In genomic region chr11:119542886-119543285, GRCm38 (mm10) we compare ENCODE assay signal across 25 mouse cellular contexts. TPM values are rescaled to one million over a fixed set of nuclear protein-coding genes. Genes with fewer than 3 reads are reported as not detected.
DNase-seq lines count a peak whose midpoint lies in the region; ATAC-seq and TF ChIP-seq lines count a peak whose summit lies in the region.
"Had no signal": no experiment of that assay in that cellular context is flagged by ENCODE, and none has a peak within 500 bp of the region (broad histone marks: within the 10 kb centered on the region; RNA-seq: fewer than 3 reads in every experiment).

No protein-coding gene starts in this region.

- TF ChIP-seq CTCF in layer of hippocampus, adult 2 months (conservative IDR thresholded peaks at IDR 0.05): no peak
- TF ChIP-seq CTCF in cerebellum, adult 2 months (IDR thresholded peaks at IDR 0.05; ENCODE audit: borderline replicate concordance, insufficient read depth, low read depth, low read length): no peak
- no peak for TF ChIP-seq CTCF in intestine, postnatal 0 days (IDR thresholded peaks at IDR 0.05; ENCODE audit: low read depth)

- H3K9ac ChIP-seq in intestine, postnatal 0 days (ENCODE audit: low read depth, low read length): no peak overlapping the region
- H3K9ac ChIP-seq: embryonic facial prominence, embryonic 15.5 days; forebrain, embryonic 15.5 days; heart, embryonic 12.5 days; hindbrain, embryonic 12.5 days; liver, postnatal 0 days had no signal

- H3K4me3 ChIP-seq in layer of hippocampus, adult 2 months: peak overlapping the region; percentile 93
- peak overlapping the region; percentile 98 for H3K4me3 ChIP-seq in cerebellum, adult 2 months (replicated peaks; ENCODE audit: insufficient read depth, low read depth, low read length)
- H3K4me3 ChIP-seq in intestine, postnatal 0 days (ENCODE audit: low read depth, low read length): no peak overlapping the region
- H3K4me3 ChIP-seq: embryonic facial prominence, embryonic 15.5 days; forebrain, embryonic 15.5 days; heart, embryonic 12.5 days; hindbrain, embryonic 12.5 days had no signal

- H3K27ac ChIP-seq in layer of hippocampus, adult 2 months: peak overlapping the region; percentile 92
- H3K27ac ChIP-seq in cerebellum, adult 2 months (ENCODE audit: insufficient read depth, low read length): peak overlapping the region; percentile 68
- H3K27ac ChIP-seq in intestine, postnatal 0 days (ENCODE audit: low read depth, low read length): no peak overlapping the region
- H3K27ac ChIP-seq: embryonic facial prominence, embryonic 15.5 days; forebrain, embryonic 15.5 days; hindbrain, embryonic 12.5 days; macrophage had no signal

- no peaks in the 10 kb centered on the region for H3K36me3 ChIP-seq in intestine, postnatal 0 days (ENCODE audit: control insufficient read depth, insufficient read depth)
- H3K36me3 ChIP-seq: embryonic facial prominence, embryonic 15.5 days; forebrain, embryonic 15.5 days; heart, embryonic 12.5 days; hindbrain, embryonic 12.5 days had no signal

- WGBS in cerebellum, adult 2 months: 4% methylated on average over 5 of the region's 5 CpGs
- 77% methylated on average over 5 of the region's 5 CpGs for WGBS in intestine, postnatal 0 days

- ATAC-seq in intestine, postnatal 0 days: no peak
- ATAC-seq: activated CD4-positive, CD25-positive, alpha-beta regulatory T cell, adult 4 months; forebrain, embryonic 15.5 days; inflammation-experienced regulatory T-cells, adult 6 months; liver, postnatal 0 days; lung, postnatal 0 days had no signal

- peak in 1 of 2 experiments; percentile 18 for DNase-seq in layer of hippocampus, adult 2 months (ENCODE audit: low spot score in 2 of 2)
- no peak for DNase-seq in layer of hippocampus, postnatal 14 days (ENCODE audit: low spot score in 2 of 2)
- peak; percentile 75 for DNase-seq in brain, adult 2 months (ENCODE audit: low read depth, low spot score)
- DNase-seq in cerebellum, adult 2 months: peak; percentile 81 to 88
- peak; percentile 83 to 84 for DNase-seq in cerebellum, postnatal 25 days
- DNase-seq in kidney, adult 18-20 months: no peak
- DNase-seq in kidney, postnatal 4 days: no peak
- DNase-seq: gastrocnemius, postnatal 10 days; heart, postnatal 10 days; kidney, adult 9 months; kidney, postnatal 25 days; liver, postnatal 0 days; right cerebral cortex, postnatal 4 days; thymus, postnatal 14 days had no signal

- H3K4me1 ChIP-seq in cerebellum, adult 2 months (ENCODE audit: control insufficient read depth, insufficient read depth, low read length): peaks cover 46% of the 10 kb centered on the region
- H3K4me1 ChIP-seq in intestine, postnatal 0 days (replicated peaks; ENCODE audit: control insufficient read depth, insufficient read depth, low read length): peaks cover 7% of the 10 kb centered on the region; the same call in 1 of the 2 replicates

- TF ChIP-seq POLR2A in cerebellum, adult 2 months (IDR thresholded peaks at IDR 0.05; ENCODE audit: borderline replicate concordance, insufficient read depth, low read length): no peak

- H3K9me3 ChIP-seq in intestine, postnatal 0 days (ENCODE audit: control insufficient read depth): no peaks in the 10 kb centered on the region
- H3K9me3 ChIP-seq: embryonic facial prominence, embryonic 15.5 days; forebrain, embryonic 15.5 days; heart, embryonic 12.5 days; hindbrain, embryonic 12.5 days had no signal

- no peak overlapping the region for H3K4me2 ChIP-seq in intestine, postnatal 0 days (replicated peaks; ENCODE audit: low read depth)
- H3K4me2 ChIP-seq: embryonic facial prominence, embryonic 15.5 days; forebrain, embryonic 15.5 days; heart, embryonic 12.5 days had no signal

- no peaks in the 10 kb centered on the region for H3K27me3 ChIP-seq in cerebellum, adult 2 months (ENCODE audit: control insufficient read depth, insufficient read depth, low read length)
- peaks cover 53% of the 10 kb centered on the region for H3K27me3 ChIP-seq in intestine, postnatal 0 days (replicated peaks; ENCODE audit: control insufficient read depth, insufficient read depth, low read length)

RNA-seq across cellular contexts. Expression of gene Nptx1, which starts 4.7 kb away (rescaled TPM):
- total RNA-seq in layer of hippocampus, adult 2 months (2021): 100 to 1,000 TPM; 475 to 499 TPM
- 100 to 1,000 TPM; 297 to 306 TPM for total RNA-seq in layer of hippocampus, postnatal 14 days (2021)
- 200 and 249 TPM in 2 replicates for polyA plus RNA-seq in cerebellum, adult 2 months (2012; rRNA removed)
- polyA plus RNA-seq in intestine, postnatal 0 days (2015; fragmentation: Nextera tagmentation; extraction: Ambion mirVana): 0.26 and 0.37 TPM in 2 replicates
- total RNA-seq: granulocyte monocyte progenitor cell, adult 5-6 weeks; MEL had no signal
- polyA plus RNA-seq: activated CD4-positive, CD25-positive, alpha-beta regulatory T cell, adult 4 months; inflammation-experienced regulatory T-cells, adult 6 months; liver, postnatal 0 days had no signal

RNA-seq across cellular contexts. Expression of gene Endov, which starts 51.7 kb away (rescaled TPM):
- total RNA-seq in layer of hippocampus, adult 2 months (2021): 10 to 100 TPM; 35.8 to 35.9 TPM
- total RNA-seq in layer of hippocampus, postnatal 14 days (2021): 10 to 100 TPM; 26.3 to 27.7 TPM
- polyA plus RNA-seq in cerebellum, adult 2 months (2012; rRNA removed): 15.4 and 16.4 TPM in 2 replicates
- 8.4 and 10.6 TPM in 2 replicates for polyA plus RNA-seq in intestine, postnatal 0 days (2015; fragmentation: Nextera tagmentation; extraction: Ambion mirVana)

RNA-seq across cellular contexts. Expression of gene Rptor, which starts 59.8 kb away (rescaled TPM):
- 10 to 100 TPM; 62.3 to 66.1 TPM for total RNA-seq in layer of hippocampus, adult 2 months (2021)
- 10 to 100 TPM; 53.4 to 54.1 TPM for total RNA-seq in layer of hippocampus, postnatal 14 days (2021)
- 43.6 and 45.0 TPM in 2 replicates for polyA plus RNA-seq in cerebellum, adult 2 months (2012; rRNA removed)
- polyA plus RNA-seq in intestine, postnatal 0 days (2015; fragmentation: Nextera tagmentation; extraction: Ambion mirVana): 5.1 and 5.7 TPM in 2 replicates

Comparison
In these comparisons a context has a peak if more than half of its experiments do, and no peak if none do; other contexts are left out.
1. DNase-seq: peak in brain, adult 2 months (single experiment), cerebellum, adult 2 months (2 of 2) and cerebellum, postnatal 25 days (2 of 2); none in layer of hippocampus, postnatal 14 days (0 of 2), kidney, adult 18-20 months (single experiment) and kidney, postnatal 4 days (0 of 2).